Comparison of ENCODE assay signal across 8 mouse cellular contexts in genomic region chr12:52097650-52098070, GRCm38 (mm10). TPM values are rescaled to one million over a fixed set of nuclear protein-coding genes. Genes with fewer than 3 reads are reported as not detected.
A peak's percentile ranks its signal among the peaks of the same experiment; 100 is the strongest.
DNase-seq lines count a peak whose midpoint lies in the region; ATAC-seq lines count a peak whose summit lies in the region.

TSS of gene Nubpl (plus strand) at chr12:52097737.

- H3K36me3 ChIP-seq in hindbrain, embryonic 11.5 days (ENCODE audit: control insufficient read depth, insufficient read depth, low read length): no peaks in the 10 kb centered on the region

- H3K4me1 ChIP-seq in hindbrain, embryonic 11.5 days (replicated peaks; ENCODE audit: control insufficient read depth, insufficient read depth, low read length): no peaks in the 10 kb centered on the region

- peak within 1 kb of the TSS; percentile 80 for H3K4me3 ChIP-seq in hindbrain, embryonic 11.5 days (ENCODE audit: low read depth, low read length)

- no peak within 1 kb of the TSS; the same call in 1 of the 2 replicates for H3K27ac ChIP-seq in hindbrain, embryonic 11.5 days (ENCODE audit: low read depth, low read length)

- H3K27me3 ChIP-seq in hindbrain, embryonic 11.5 days (ENCODE audit: control insufficient read depth, insufficient read depth, low read length): no peaks in the 10 kb centered on the region

- peak within 1 kb of the TSS; percentile 44 for H3K4me2 ChIP-seq in hindbrain, embryonic 11.5 days (replicated peaks; ENCODE audit: low read depth, low read length)

- under 1% methylated on average over 32 of the region's 32 CpGs for WGBS in hindbrain, embryonic 11.5 days

- H3K9me3 ChIP-seq in hindbrain, embryonic 11.5 days (ENCODE audit: control insufficient read depth, low read length): no peaks in the 10 kb centered on the region

- H3K9ac ChIP-seq in hindbrain, embryonic 11.5 days (ENCODE audit: low read depth, low read length): peak within 1 kb of the TSS; percentile 91

- DNase-seq in Muller cell, postnatal 12 days (ENCODE audit: inconsistent ontology term): peak; percentile 92
- DNase-seq in cerebellum, adult 9-11 months: peak; percentile 93
- peak; percentile 90 to 97 for DNase-seq in frontal cortex, adult 2 months (ENCODE audit: extremely low spot score in 1 of 2, low spot score in 1 of 2)
- peak; percentile 99 for DNase-seq in hindbrain, embryonic 11.5 days (ENCODE audit: low spot score)
- DNase-seq in layer of hippocampus, postnatal 10 days (ENCODE audit: low spot score in 2 of 2): peak; percentile 97 to 98
- DNase-seq in lung, postnatal 10 days: peak; percentile 97
- peak; percentile 93 for DNase-seq in ovary, postnatal 36 days (ENCODE audit: low spot score)
- peak; percentile 94 for DNase-seq in thymus, postnatal 25 days

- ATAC-seq in hindbrain, embryonic 11.5 days (ENCODE audit: low FRiP score): peak; percentile 97

RNA-seq across cellular contexts. Expression of gene Nubpl, which starts in this region (rescaled TPM):
- 3.5 and 4.0 TPM in 2 replicates for polyA plus RNA-seq in frontal cortex, adult 2 months (2012; rRNA removed)
- 11.4 TPM in 2 replicates for polyA plus RNA-seq in hindbrain, embryonic 11.5 days (2014; fragmentation: Nextera tagmentation; extraction: Ambion mirVana)
- 1 to 10 TPM; 4.7 to 6.1 TPM for total RNA-seq in layer of hippocampus, postnatal 10 days (2021)
